In the genomic region with DNA sequence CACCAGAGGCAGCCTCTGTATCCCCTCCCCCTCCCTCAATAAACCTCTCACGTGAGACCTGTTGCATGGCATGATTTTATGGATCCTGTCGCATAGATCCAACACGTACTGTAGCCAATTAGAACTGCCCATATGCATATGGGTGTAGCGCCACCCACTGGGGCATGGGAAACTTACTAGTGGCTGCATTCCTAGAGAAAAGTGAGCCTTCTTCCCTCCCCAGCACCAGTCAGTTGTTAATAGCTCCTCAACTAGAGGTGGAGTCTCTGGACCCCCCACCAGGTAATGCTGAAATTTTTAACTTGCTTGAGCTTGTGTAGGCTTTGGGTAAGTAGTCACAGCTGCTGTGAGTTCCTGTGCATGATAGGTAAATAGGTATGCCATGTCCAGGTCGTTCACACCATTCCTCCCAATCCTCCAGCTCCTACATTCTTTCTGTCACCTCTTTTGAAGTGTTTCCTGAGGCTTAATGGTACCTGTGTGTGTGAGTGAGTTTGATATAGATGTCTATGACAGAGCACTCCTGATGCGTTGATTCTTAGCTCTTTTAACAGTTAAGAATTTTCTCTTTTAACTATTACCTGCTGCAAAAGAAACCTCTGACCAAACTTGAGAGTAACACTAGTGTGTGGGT, we compare ENCODE assay signal across 9 mouse cellular contexts.
A peak's percentile ranks its signal among the peaks of the same experiment; 100 is the strongest.
DNase-seq lines count a peak whose midpoint lies in the region; ATAC-seq and TF ChIP-seq lines count a peak whose summit lies in the region.
"Had no signal": no experiment of that assay in that cellular context is flagged by ENCODE, and none has a peak within 500 bp of the region (broad histone marks: within the 10 kb centered on the region; RNA-seq: fewer than 3 reads in every experiment).

No protein-coding gene starts in this region.

- peak; percentile 23; the same call in 1 of the 2 replicates for TF ChIP-seq CTCF in brain, embryonic 14.5 days (IDR thresholded peaks at IDR 0.05; ENCODE audit: borderline replicate concordance, extremely low read depth, insufficient read depth, insufficient read length)

- no peak overlapping the region for H3K27ac ChIP-seq in limb, embryonic 14.5 days (replicated peaks; ENCODE audit: low read depth, low read length)
- H3K27ac ChIP-seq in liver, embryonic 11.5 days (ENCODE audit: low read depth, low read length), result no peak overlapping the region
- H3K27ac ChIP-seq: liver, embryonic 14.5 days had no signal

- H3K9me3 ChIP-seq in limb, embryonic 14.5 days (ENCODE audit: control insufficient read depth, low read length), result no peaks in the 10 kb centered on the region
- no peaks in the 10 kb centered on the region for H3K9me3 ChIP-seq in liver, embryonic 11.5 days (ENCODE audit: control insufficient read depth, low read length)

- no peak overlapping the region for H3K4me3 ChIP-seq in limb, embryonic 14.5 days (replicated peaks; ENCODE audit: low read length)
- H3K4me3 ChIP-seq in liver, embryonic 11.5 days (ENCODE audit: low read depth, low read length), result no peak overlapping the region

- 0 out of 2 replicates have a peak, but pooled peaks have one; percentile 64 for ATAC-seq in frontal cortex, adult (ENCODE audit: low TSS enrichment)
- peak; percentile 50; the same call in 1 of the 2 replicates for ATAC-seq in limb, embryonic 14.5 days (ENCODE audit: low FRiP score, low read depth)
- ATAC-seq in liver, embryonic 11.5 days (replicated peaks; ENCODE audit: low FRiP score), result no peak

- no peak overlapping the region for H3K4me2 ChIP-seq in limb, embryonic 14.5 days (replicated peaks; ENCODE audit: low read depth, low read length, severe bottlenecking)
- H3K4me2 ChIP-seq in liver, embryonic 11.5 days, result no peak overlapping the region

- H3K4me1 ChIP-seq in limb, embryonic 14.5 days (ENCODE audit: control insufficient read depth, insufficient read depth, low read length), result peaks cover 12% of the 10 kb centered on the region
- no peaks in the 10 kb centered on the region for H3K4me1 ChIP-seq in liver, embryonic 11.5 days (replicated peaks; ENCODE audit: control insufficient read depth, insufficient read depth, low read length)

- no peaks in the 10 kb centered on the region for H3K27me3 ChIP-seq in limb, embryonic 14.5 days (ENCODE audit: control insufficient read depth, insufficient read depth, low read length)
- H3K27me3 ChIP-seq in liver, embryonic 11.5 days (replicated peaks; ENCODE audit: control insufficient read depth, insufficient read depth, low read length), result no peaks in the 10 kb centered on the region

- TF ChIP-seq POLR2A in brain, embryonic 14.5 days (IDR thresholded peaks at IDR 0.05; ENCODE audit: borderline replicate concordance, extremely low read depth, insufficient read depth, insufficient read length, poor library complexity, severe bottlenecking), result no peak
- TF ChIP-seq POLR2A in limb, embryonic 14.5 days (IDR thresholded peaks at IDR 0.05; ENCODE audit: borderline replicate concordance, extremely low read depth, insufficient read depth, insufficient read length), result no peak

- H3K9ac ChIP-seq in limb, embryonic 14.5 days (ENCODE audit: low read depth, low read length, severe bottlenecking), result no peak overlapping the region
- no peak overlapping the region for H3K9ac ChIP-seq in liver, embryonic 11.5 days (ENCODE audit: low read depth, low read length)
- H3K9ac ChIP-seq: liver, embryonic 14.5 days had no signal

- no peak for DNase-seq in frontal cortex, postnatal 14 days (ENCODE audit: low spot score in 2 of 2)
- peak; percentile 3 for DNase-seq in lung, postnatal 10 days
- no peak for DNase-seq in lung, adult 18-20 months
- DNase-seq in brain, embryonic 14.5 days (ENCODE audit: low read depth), result peak; percentile 22
- DNase-seq in limb, embryonic 14.5 days (ENCODE audit: low spot score), result peak; percentile 14
- no peak for DNase-seq in spleen, adult 18-20 months
- no peak for DNase-seq in liver, embryonic 11.5 days (ENCODE audit: low spot score)

- WGBS in limb, embryonic 14.5 days, result 5% methylated on average over 6 of the region's 6 CpGs
- 23% methylated on average over 6 of the region's 6 CpGs for WGBS in liver, embryonic 11.5 days

- H3K36me3 ChIP-seq in limb, embryonic 14.5 days (ENCODE audit: control insufficient read depth, insufficient read depth, low read length), result no peaks in the 10 kb centered on the region
- H3K36me3 ChIP-seq in liver, embryonic 11.5 days (ENCODE audit: control insufficient read depth, insufficient read depth, low read length), result no peaks in the 10 kb centered on the region

Comparison
In these comparisons a context has a peak if more than half of its experiments do, and no peak if none do; other contexts are left out.
1. DNase-seq: peak in lung, postnatal 10 days (single experiment), brain, embryonic 14.5 days (single experiment) and limb, embryonic 14.5 days (single experiment); none in frontal cortex, postnatal 14 days (0 of 2), lung, adult 18-20 months (0 of 2), spleen, adult 18-20 months (0 of 2) and liver, embryonic 11.5 days (single experiment).